Mouse (Mus musculus) forebrain, embryonic 15.5 days (tissue): ENCODE measurements around the gene B3gnt8. TPM values are rescaled to one million over a fixed set of nuclear protein-coding genes. Genes with fewer than 3 reads are reported as not detected.

Experiments used
- ATAC-seq: fragments of 200-750 bp; cut with Nextera tagmentation; replicated peaks from 2 replicates; pipeline ENCODE4 v1.8.0; 2017; ENCODE audit warnings: mild to moderate bottlenecking, moderate TSS enrichment, moderate library complexity
- H3K27ac ChIP-seq: fragments of 300-500 bp; sonication (generic); replicated peaks from 2 replicates; pipeline ENCODE4 v1.5.1; 2015; ENCODE audit warnings: mild to moderate bottlenecking, inconsistent platforms
- H3K27me3 ChIP-seq: fragments of 300-500 bp; sonication (generic); 2 replicates; pipeline ENCODE4 v1.6.1; 2015; ENCODE audit warnings: inconsistent platforms
- H3K36me3 ChIP-seq: fragments of 300-500 bp; sonication (generic); 2 replicates; pipeline ENCODE4 v1.6.1; 2015; ENCODE audit warnings: mild to moderate bottlenecking, inconsistent platforms
- H3K4me1 ChIP-seq: fragments of 300-500 bp; sonication (generic); 2 replicates; pipeline ENCODE4 v1.6.1; 2015; ENCODE audit warnings: inconsistent platforms
- H3K4me2 ChIP-seq: fragments of 300-500 bp; sonication (generic); replicated peaks from 2 replicates; pipeline ENCODE4 v1.6.1; 2015; ENCODE audit warnings: mild to moderate bottlenecking, inconsistent platforms
- H3K4me3 ChIP-seq: fragments of 300-500 bp; sonication (generic); 2 replicates; pipeline ENCODE4 v1.5.1; 2015; ENCODE audit warnings: mild to moderate bottlenecking, inconsistent platforms
- H3K9ac ChIP-seq: fragments of 300-500 bp; sonication (generic); replicated peaks from 2 replicates; pipeline ENCODE4 v1.6.1; 2015; ENCODE audit warnings: mild to moderate bottlenecking, inconsistent platforms
- H3K9me3 ChIP-seq: fragments of 300-500 bp; sonication (generic); 2 replicates; pipeline ENCODE4 v1.6.1; 2016; ENCODE audit warnings: inconsistent platforms
- WGBS: fragments of 180-500 bp; shearing (Covaris S2); methylation state at CpG from one replicate; pipeline ENCODE4 v1.1.7; 2015; ENCODE audit warnings: mixed read lengths; 5-methylcytosine and 5-hydroxymethylcytosine counted together
- polyA plus RNA-seq: library from polyadenylated mRNA; unstranded; fragments of >200 nt; fragmentation: Nextera tagmentation; extraction: Ambion mirVana; gene quantifications from 2 replicates; pipeline ENCODE4 v1.2.1, GENCODE M21; 2015

The B3gnt8 gene
- polyA plus RNA-seq, 1 experiment from 2014 or later = 0.50 TPM

GRCm38 (mm10) chr7:25681341-25682231 lies 55.1 kb downstream of the B3gnt8 start:
- Histone ChIP-seq H3K4me2 (peak overlapping the region; percentile 64), H3K27me3 (peaks cover 11% of the 10 kb centered on the region), H3K4me1 (peaks cover 23% of the 10 kb centered on the region), H3K9ac (peak overlapping the region; percentile 60; the same call in 1 of the 2 replicates), H3K27ac (peak overlapping the region; percentile 97), H3K36me3 (no peaks in the 10 kb centered on the region), H3K9me3 (no peaks in the 10 kb centered on the region), H3K4me3 (peak overlapping the region; percentile 69)
- ATAC-seq = peak; percentile 4; the same call in 1 of the 2 replicates
- 61% methylated on average over 15 of the region's 15 CpGs for whole genome bisulfite sequencing

- Histone ChIP-seq H3K4me2 (no peak overlapping the region), H3K27ac (no peak overlapping the region), H3K4me3 (no peak overlapping the region), H3K4me1 (peaks cover 38% of the 10 kb centered on the region), H3K9me3 (no peaks in the 10 kb centered on the region), H3K27me3 (peaks cover 32% of the 10 kb centered on the region), H3K36me3 (no peaks in the 10 kb centered on the region), H3K9ac (no peak overlapping the region)
- WGBS = 78% methylated on average over 7 of the region's 7 CpGs
- ATAC-seq = no peak
Observed at GRCm38 (mm10) chr7:25683474-25684180, 57.2 kb downstream of the B3gnt8 start.

GRCm38 (mm10) chr7:25684659-25685058 lies 58.2 kb downstream of the B3gnt8 start:
- no peaks in the 10 kb centered on the region for H3K36me3 ChIP-seq
- 88% methylated on average over 6 of the region's 6 CpGs for WGBS
- H3K9ac ChIP-seq = no peak overlapping the region
- H3K4me3 ChIP-seq = no peak overlapping the region
- H3K4me1 ChIP-seq = peaks cover 47% of the 10 kb centered on the region
- no peak overlapping the region for H3K27ac ChIP-seq
- peaks cover 42% of the 10 kb centered on the region for H3K27me3 ChIP-seq
- no peaks in the 10 kb centered on the region for H3K9me3 ChIP-seq
- ATAC-seq = no peak
- no peak overlapping the region for H3K4me2 ChIP-seq

Other genes starting within 250 kb of the B3gnt8 start
- 15.4 and 16.1 TPM in 2 replicates for gene Lipe, start 227.9 kb upstream of the B3gnt8 start, polyA plus RNA-seq
- 0.39 and 0.60 TPM in 2 replicates for gene Cxcl17, start 213.8 kb upstream of the B3gnt8 start, polyA plus RNA-seq
- gene Ceacam1, start 149.1 kb upstream of the B3gnt8 start, polyA plus RNA-seq = 0.55 and 0.92 TPM in 2 replicates
- 0.10 and 0.23 TPM in 2 replicates for gene Ceacam2, start 86.8 kb upstream of the B3gnt8 start, polyA plus RNA-seq
- not detected in 2 replicates for gene Erich4, start 10.8 kb upstream of the B3gnt8 start, polyA plus RNA-seq
- gene Dmac2, start 7.2 kb upstream of the B3gnt8 start, polyA plus RNA-seq = 32.1 and 36.3 TPM in 2 replicates
- 57.8 and 62.1 TPM in 2 replicates for gene Bckdha, start 32.3 kb downstream of the B3gnt8 start, polyA plus RNA-seq
- 50.5 and 51.8 TPM in 2 replicates for gene Exosc5, start 32.5 kb downstream of the B3gnt8 start, polyA plus RNA-seq
- gene Tmem91, start 48.5 kb downstream of the B3gnt8 start, polyA plus RNA-seq = 14.4 and 17.0 TPM in 2 replicates
- gene B9d2, start 54.1 kb downstream of the B3gnt8 start, polyA plus RNA-seq = 39.2 and 39.4 TPM in 2 replicates
- gene Tgfb1, start 60.3 kb downstream of the B3gnt8 start, polyA plus RNA-seq = 0.62 and 0.74 TPM in 2 replicates
- 29.3 and 32.4 TPM in 2 replicates for gene Ccdc97, start 92.4 kb downstream of the B3gnt8 start, polyA plus RNA-seq
- gene Hnrnpul1, start 128.1 kb downstream of the B3gnt8 start, polyA plus RNA-seq = 51.8 and 53.5 TPM in 2 replicates
- 16.5 and 17.7 TPM in 2 replicates for gene Axl, start 162.1 kb downstream of the B3gnt8 start, polyA plus RNA-seq
- gene Cyp2s1, start 190.3 kb downstream of the B3gnt8 start, polyA plus RNA-seq = 0.61 and 1.1 TPM in 2 replicates